Mouse (Mus musculus): ENCODE measurements around the gene Crb2.

Gene Crb2

DNA sequence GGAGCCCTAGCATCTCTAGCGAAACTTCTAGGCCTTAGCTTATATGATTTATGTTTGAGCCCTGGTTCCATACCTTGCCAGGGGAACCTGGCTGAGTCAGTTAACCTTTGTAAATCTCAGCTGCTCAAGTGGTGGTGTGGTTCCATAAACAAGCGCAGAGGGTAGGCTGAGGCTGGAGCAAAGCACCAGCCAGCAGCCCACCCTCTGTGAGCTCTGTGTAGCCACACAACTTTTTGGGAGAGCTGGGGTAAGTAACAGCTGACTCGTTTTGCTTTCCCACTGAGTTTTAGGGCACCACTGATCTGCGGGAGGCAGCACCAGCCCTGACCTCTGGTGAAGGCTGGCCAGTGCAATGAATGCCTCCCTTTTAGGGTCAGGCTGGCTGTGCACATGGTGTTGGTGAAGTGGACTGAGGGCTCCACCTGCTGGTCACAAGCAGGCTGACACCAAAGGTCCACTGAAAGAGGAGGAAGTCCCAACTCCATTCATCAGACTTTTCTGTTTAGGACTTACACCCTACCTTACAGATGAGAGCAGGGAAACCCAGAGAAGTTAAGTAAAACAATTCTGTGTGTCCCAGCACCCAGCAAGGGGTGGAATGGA is 26.7 kb downstream of the Crb2 start:
- peak; percentile 58 for DNase-seq

GRCm38 (mm10) chr2:37811682-37812081 is 35.6 kb downstream of the Crb2 start:
- DNase-seq, result no peak

GRCm38 (mm10) chr2:37812401-37812800 is 36.4 kb downstream of the Crb2 start:
- DNase-seq, result no peak

DNA sequence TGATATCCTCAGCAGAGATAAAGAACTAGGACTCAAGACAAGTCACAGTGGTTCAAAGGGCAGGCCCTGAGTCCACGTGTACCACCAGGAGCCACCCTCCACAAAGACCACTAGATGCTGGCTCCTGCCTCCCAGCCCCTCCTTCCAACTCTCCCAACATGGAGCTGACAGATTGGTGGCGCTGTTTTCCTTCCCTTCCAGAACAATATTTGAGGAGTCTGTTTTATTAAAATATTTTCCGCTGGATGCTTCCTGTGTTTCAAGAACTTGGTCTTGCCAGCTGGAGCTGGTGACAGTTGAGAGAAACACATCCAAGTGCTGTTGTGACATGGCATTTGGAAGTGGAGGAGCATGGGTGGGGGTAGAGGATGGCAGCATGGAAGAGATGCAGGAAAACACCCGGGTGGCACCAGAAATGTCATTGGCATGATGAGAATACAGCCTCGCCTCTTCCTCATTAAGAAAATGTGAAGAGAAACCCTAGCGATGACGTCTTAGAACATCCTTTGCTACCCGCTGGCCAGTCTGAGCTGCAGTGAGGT is 38.8 kb downstream of the Crb2 start:
- DNase-seq, result no peak

DNA sequence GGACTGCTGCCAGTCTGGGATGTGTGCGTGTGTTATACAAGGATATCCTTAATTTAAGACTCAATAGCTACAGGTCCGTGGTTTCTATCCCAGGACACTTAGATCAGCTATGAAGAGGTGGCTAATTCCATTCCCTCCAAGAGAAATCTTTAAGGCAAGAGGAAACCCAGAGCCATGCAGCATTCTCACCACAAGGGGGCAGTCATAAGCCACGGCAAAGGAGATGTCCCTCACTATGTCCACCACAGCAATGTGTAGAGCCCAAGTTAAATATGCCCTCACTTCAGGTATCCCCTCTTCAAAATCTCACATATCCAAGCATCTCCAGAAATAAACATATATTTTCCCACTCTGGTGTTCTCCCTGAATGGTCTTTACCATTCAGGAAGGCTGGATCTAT is 39.6 kb downstream of the Crb2 start:
- DNase-seq, result peak; percentile 56

GRCm38 (mm10) chr2:37818761-37819525 is 42.9 kb downstream of the Crb2 start:
- no peak for DNase-seq

GRCm38 (mm10) chr2:37819526-37820152 is 43.6 kb downstream of the Crb2 start:
- no peak for DNase-seq

GRCm38 (mm10) chr2:37822122-37822521 is 46.1 kb downstream of the Crb2 start:
- no peak for DNase-seq

GRCm38 (mm10) chr2:37823826-37824225 is 47.8 kb downstream of the Crb2 start:
- DNase-seq, result no peak

- DNase-seq, result peak; percentile 9
Measured at GRCm38 (mm10) chr2:37829758-37830275, 53.8 kb downstream of the Crb2 start.

- no peak for DNase-seq
Measured at GRCm38 (mm10) chr2:37832253-37832652, 56.2 kb downstream of the Crb2 start.

- DNase-seq, result no peak
Measured at GRCm38 (mm10) chr2:37836926-37837325, 60.9 kb downstream of the Crb2 start.

DNA sequence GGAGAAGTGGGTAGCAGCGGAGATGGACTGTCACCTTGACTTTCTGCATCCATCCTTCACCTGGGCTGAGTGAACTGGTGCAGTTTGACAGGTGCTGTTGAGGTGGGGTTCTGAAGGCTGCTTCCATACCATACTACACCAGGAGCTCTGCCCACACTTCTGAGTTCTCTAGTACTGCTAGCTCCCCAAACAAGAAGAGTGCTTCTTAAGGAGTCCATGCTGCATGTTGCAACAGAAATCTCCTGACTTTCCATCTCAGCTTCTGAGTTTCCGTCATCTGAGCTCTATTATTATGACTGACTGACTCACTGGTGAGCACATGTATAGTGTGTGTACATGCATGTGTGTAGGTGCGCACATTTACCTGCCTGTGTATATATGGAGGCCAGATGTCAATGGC is 61.5 kb downstream of the Crb2 start:
- DNase-seq, result no peak

DNA sequence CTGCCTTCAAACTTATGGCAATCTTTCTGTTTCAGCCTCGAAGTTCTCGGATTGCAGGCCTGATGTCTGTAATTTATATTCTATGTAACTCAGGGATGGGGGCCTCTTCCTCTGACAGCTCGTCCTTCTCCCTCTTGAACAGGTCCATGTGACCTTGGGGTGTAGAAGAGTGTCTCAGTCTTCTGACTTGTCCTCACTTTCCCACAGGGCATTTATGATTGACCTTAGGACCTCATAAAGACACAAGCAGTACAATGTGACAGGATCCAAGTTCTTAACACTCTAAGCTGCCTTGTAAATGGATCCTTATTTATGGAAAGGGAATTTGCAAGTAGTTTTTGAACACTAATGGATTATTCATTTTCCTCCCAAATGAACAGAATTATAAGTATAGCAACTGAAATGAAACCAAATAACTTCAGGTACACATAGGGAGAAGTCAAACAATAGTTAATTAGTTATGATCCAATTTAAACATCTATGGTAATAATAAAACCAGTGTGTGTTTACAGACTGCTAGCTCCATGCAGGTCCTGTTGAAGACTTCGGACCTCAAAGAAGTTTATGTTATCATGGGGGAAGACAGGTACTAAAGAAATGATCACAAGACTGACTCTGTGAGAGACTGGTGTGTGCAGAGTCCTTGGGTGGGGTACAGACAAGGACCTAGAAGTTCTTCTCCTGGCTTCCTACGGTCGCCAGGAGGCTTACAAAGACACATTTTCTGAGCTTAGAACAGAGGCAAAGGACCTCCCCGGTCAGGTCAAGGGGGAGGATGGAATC is 62.3 kb downstream of the Crb2 start:
- no peak for DNase-seq

DNA sequence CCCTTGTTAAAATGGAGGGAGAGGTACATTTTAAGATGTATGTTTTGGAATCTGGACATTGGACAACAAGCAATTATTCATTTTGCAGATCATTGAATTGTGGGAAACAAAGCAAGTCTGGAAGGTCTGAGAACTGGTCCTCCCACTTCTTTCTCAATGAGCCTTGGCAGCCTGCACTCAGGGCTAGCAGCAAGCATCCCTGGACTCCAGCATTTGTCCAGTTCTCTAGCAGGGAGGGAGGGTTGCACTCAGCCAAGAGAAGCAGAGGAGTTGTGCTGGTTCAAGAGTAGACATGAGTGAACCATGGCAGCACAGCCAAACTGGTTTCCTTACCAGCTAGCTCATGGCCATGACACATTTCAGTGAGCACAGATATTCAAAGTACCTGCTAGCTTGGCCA is 63.9 kb downstream of the Crb2 start:
- DNase-seq, result no peak

- DNase-seq, result no peak
Measured at GRCm38 (mm10) chr2:37842151-37842569, 66.1 kb downstream of the Crb2 start.

DNA sequence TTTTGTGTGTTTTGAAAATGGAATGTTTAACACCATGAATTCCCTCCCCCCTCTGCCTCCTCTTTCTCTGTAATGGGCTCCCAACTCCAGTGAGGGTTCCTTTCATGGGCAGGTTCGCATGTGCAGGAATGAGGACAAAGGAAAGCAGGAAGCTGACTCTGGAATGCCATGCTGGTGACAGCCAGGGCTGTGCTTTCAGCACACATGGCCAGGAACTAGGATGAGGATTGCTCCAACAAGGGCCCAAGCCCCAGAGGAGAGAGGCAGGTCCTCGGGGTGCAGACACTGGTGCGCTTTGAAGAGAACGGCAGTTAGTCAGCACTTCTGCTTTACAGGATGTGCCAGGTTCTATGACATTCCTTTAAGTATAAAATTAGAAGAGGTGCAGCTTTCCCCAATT is 66.7 kb downstream of the Crb2 start:
- DNase-seq, result no peak
